In the genomic region with DNA sequence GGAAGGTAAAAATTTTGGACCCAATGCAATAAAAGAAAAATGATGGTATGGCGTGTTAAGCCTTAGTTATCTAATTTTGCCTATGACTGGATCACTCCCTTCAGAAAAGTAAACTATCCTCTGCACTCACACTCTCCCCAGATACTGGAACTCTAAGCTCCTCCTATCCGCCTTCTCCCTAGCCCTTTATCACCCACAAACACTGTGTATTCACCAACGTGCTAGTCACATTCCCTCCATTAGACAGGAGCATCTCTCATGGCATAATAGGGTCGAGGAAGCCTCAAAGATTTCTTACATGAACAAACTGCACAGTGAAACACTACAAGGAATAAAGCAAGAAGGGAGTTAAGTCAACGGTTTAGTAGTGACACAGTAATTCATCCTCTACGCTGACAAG, we compare ENCODE assay signal across 8 mouse cellular contexts. TPM values are rescaled to one million over a fixed set of nuclear protein-coding genes. Genes with fewer than 3 reads are reported as not detected.
DNase-seq lines count a peak whose midpoint lies in the region; ATAC-seq lines count a peak whose summit lies in the region.

No protein-coding gene starts in this region.

- no peak for DNase-seq in heart, postnatal 25 days (ENCODE audit: low spot score)
- peak; percentile 12 for DNase-seq in NIH3T3 (ENCODE audit: low read depth)
- DNase-seq in hindbrain, embryonic 11.5 days (ENCODE audit: low spot score), result peak; percentile 5
- no peak for DNase-seq in left cerebral cortex, adult 9 months (ENCODE audit: low spot score in 2 of 2)
- DNase-seq in urinary bladder, postnatal 36 days (ENCODE audit: low spot score in 2 of 2), result no peak
- DNase-seq in embryo, embryonic 11 days, result no peak

- no peaks in the 10 kb centered on the region for H3K36me3 ChIP-seq in heart, embryonic 15.5 days
- no peaks in the 10 kb centered on the region for H3K36me3 ChIP-seq in hindbrain, embryonic 11.5 days (ENCODE audit: control insufficient read depth, insufficient read depth, low read length)

- 27% methylated on average over 6 of the region's 6 CpGs for WGBS in heart, embryonic 15.5 days
- WGBS in hindbrain, embryonic 11.5 days, result 38% methylated on average over 6 of the region's 6 CpGs

- ATAC-seq in heart, embryonic 15.5 days (replicated peaks; ENCODE audit: insufficient number of reproducible peaks, insufficient read depth, low FRiP score, low read depth), result no peak
- ATAC-seq in hindbrain, embryonic 11.5 days (ENCODE audit: low FRiP score), result no peak
- peak; percentile 85 for ATAC-seq in megakaryocyte-erythroid progenitor cell, adult 5-6 weeks (replicated peaks; ENCODE audit: low FRiP score, low TSS enrichment, poor library complexity, severe bottlenecking)

- peaks cover 23% of the 10 kb centered on the region for H3K27me3 ChIP-seq in heart, embryonic 15.5 days
- H3K27me3 ChIP-seq in hindbrain, embryonic 11.5 days (ENCODE audit: control insufficient read depth, insufficient read depth, low read length), result no peaks in the 10 kb centered on the region

- H3K4me1 ChIP-seq in heart, embryonic 15.5 days (replicated peaks), result peaks cover 20% of the 10 kb centered on the region
- H3K4me1 ChIP-seq in hindbrain, embryonic 11.5 days (replicated peaks; ENCODE audit: control insufficient read depth, insufficient read depth, low read length), result no peaks in the 10 kb centered on the region

- H3K27ac ChIP-seq in heart, embryonic 15.5 days, result no peak overlapping the region
- no peak overlapping the region for H3K27ac ChIP-seq in hindbrain, embryonic 11.5 days (ENCODE audit: low read depth, low read length)

- no peak overlapping the region for H3K9ac ChIP-seq in heart, embryonic 15.5 days
- peak overlapping the region; percentile 96; the same call in 1 of the 2 replicates for H3K9ac ChIP-seq in hindbrain, embryonic 11.5 days (ENCODE audit: low read depth, low read length)

- peak overlapping the region; percentile 89 for H3K4me2 ChIP-seq in heart, embryonic 15.5 days
- peak overlapping the region; percentile 84 for H3K4me2 ChIP-seq in hindbrain, embryonic 11.5 days (replicated peaks; ENCODE audit: low read depth, low read length)

- peak overlapping the region; percentile 93 for H3K4me3 ChIP-seq in heart, embryonic 15.5 days
- H3K4me3 ChIP-seq in hindbrain, embryonic 11.5 days (ENCODE audit: low read depth, low read length), result peak overlapping the region; percentile 96

- intact Hi-C loops in heart, postnatal 25 days (cut with DNase I), result no loop called here

- no peaks in the 10 kb centered on the region for H3K9me3 ChIP-seq in heart, embryonic 15.5 days (replicated peaks)
- H3K9me3 ChIP-seq in hindbrain, embryonic 11.5 days (ENCODE audit: control insufficient read depth, low read length), result no peaks in the 10 kb centered on the region

RNA-seq across cellular contexts. Expression of a gene that starts 1.1 kb away (rescaled TPM):
- polyA plus RNA-seq in heart, embryonic 15.5 days (2015; fragmentation: Nextera tagmentation; extraction: Ambion mirVana), result 21.9 and 27.9 TPM in 2 replicates
- total RNA-seq in heart, postnatal 25 days (2021), result 10 to 100 TPM; 11.1 to 12.6 TPM
- polyA plus RNA-seq in hindbrain, embryonic 11.5 days (2014; fragmentation: Nextera tagmentation; extraction: Ambion mirVana), result 50.2 and 54.5 TPM in 2 replicates
- total RNA-seq in megakaryocyte-erythroid progenitor cell, adult 5-6 weeks (2014; fragmentation: Nextera tagmentation), result 74.5 and 98.6 TPM in 2 replicates
- total RNA-seq in megakaryocyte-erythroid progenitor cell, adult 5-6 weeks (2017), result 42.4 and 59.8 TPM in 2 replicates

Comparison
In these comparisons a context has a peak if more than half of its experiments do, and no peak if none do; other contexts are left out.
1. DNase-seq: peak in NIH3T3 (single experiment) and hindbrain, embryonic 11.5 days (single experiment); none in heart, postnatal 25 days (single experiment), left cerebral cortex, adult 9 months (0 of 2), urinary bladder, postnatal 36 days (0 of 2) and embryo, embryonic 11 days (single experiment).